Mouse (Mus musculus) limb, embryonic 14.5 days (tissue): Measurements from ENCODE around the gene Sh3gl3. TPM values are rescaled to one million over a fixed set of nuclear protein-coding genes. Genes with fewer than 3 reads are reported as not detected.

Experiments used
- ATAC-seq: fragments of 200-750 bp; cut with Nextera tagmentation; 2 replicates; pipeline ENCODE4 v1.8.0; 2017; ENCODE audit warnings: low read depth, moderate number of reproducible peaks, moderate TSS enrichment; ENCODE audit not compliant: low FRiP score
- DNase-seq: peaks from one replicate; pipeline ENCODE4 v3.0.0-alpha.2; 2015; ENCODE audit warnings: low spot score
- H3K27ac ChIP-seq: fragments of 300-500 bp; sonication (generic); replicated peaks from 2 replicates; pipeline ENCODE4 v1.5.1; 2014; ENCODE audit warnings: low read depth, mild to moderate bottlenecking, low read length, moderate library complexity, mixed read lengths
- H3K27me3 ChIP-seq: fragments of 300-500 bp; sonication (generic); 2 replicates; pipeline ENCODE4 v1.6.1; 2014; ENCODE audit warnings: low read length, mixed read lengths; ENCODE audit not compliant: control insufficient read depth, insufficient read depth
- H3K36me3 ChIP-seq: fragments of 300-500 bp; sonication (generic); 2 replicates; pipeline ENCODE4 v1.6.1; 2014; ENCODE audit warnings: mild to moderate bottlenecking, low read length, moderate library complexity, mixed read lengths; ENCODE audit not compliant: control insufficient read depth, insufficient read depth
- H3K4me1 ChIP-seq: fragments of 300-500 bp; sonication (generic); 2 replicates; pipeline ENCODE4 v1.6.1; 2014; ENCODE audit warnings: antibody characterized with exemption, low read length, mixed read lengths; ENCODE audit not compliant: control insufficient read depth, insufficient read depth
- H3K4me2 ChIP-seq: fragments of 300-500 bp; sonication (generic); replicated peaks from 2 replicates; pipeline ENCODE4 v1.6.1; 2014; ENCODE audit warnings: low read depth, mild to moderate bottlenecking, low read length, moderate library complexity; ENCODE audit not compliant: severe bottlenecking
- H3K4me3 ChIP-seq: fragments of 300-500 bp; sonication (generic); replicated peaks from 2 replicates; pipeline ENCODE4 v1.5.1; 2014; ENCODE audit warnings: low read length
- H3K9ac ChIP-seq: fragments of 300-500 bp; sonication (generic); 2 replicates; pipeline ENCODE4 v1.6.1; 2014; ENCODE audit warnings: mild to moderate bottlenecking, low read depth, low read length, moderate library complexity; ENCODE audit not compliant: severe bottlenecking
- H3K9me3 ChIP-seq: fragments of 300-500 bp; sonication (generic); 2 replicates; pipeline ENCODE4 v1.6.1; 2016; ENCODE audit warnings: low read length; ENCODE audit not compliant: control insufficient read depth
- POLR2A ChIP-seq: fragments of 200-500 bp; IDR thresholded peaks from 2 replicates; pipeline ENCODE4 v1.8.0; 2012; ENCODE audit warnings: inconsistent platforms, mild to moderate bottlenecking, moderate library complexity, borderline replicate concordance; ENCODE audit not compliant: insufficient read depth, insufficient read length; ENCODE audit errors: extremely low read depth
- WGBS: fragments of 180-500 bp; shearing (Covaris S2); extraction: QIAGEN DNeasy Blood & Tissue Kit; methylation state at CpG from one replicate; pipeline ENCODE4 v1.1.7; 2014; 5-methylcytosine and 5-hydroxymethylcytosine counted together
- polyA plus RNA-seq, 2 experiments: library from polyadenylated mRNA; depleted of rRNA in 1 of 2; stranded (reverse) in 1 of 2; unstranded in 1 of 2; fragments of >200 nt; fragmentation: Nextera tagmentation in 1 of 2; extraction: Ambion mirVana in 1 of 2; gene quantifications; 2 replicates each; pipeline versions ENCODE4 v1.2.1 to v1.2.3; 2012 to 2014

Gene Sh3gl3
- polyA plus RNA-seq, 2 experiments, result 10.5 to 15.1 TPM

DNA sequence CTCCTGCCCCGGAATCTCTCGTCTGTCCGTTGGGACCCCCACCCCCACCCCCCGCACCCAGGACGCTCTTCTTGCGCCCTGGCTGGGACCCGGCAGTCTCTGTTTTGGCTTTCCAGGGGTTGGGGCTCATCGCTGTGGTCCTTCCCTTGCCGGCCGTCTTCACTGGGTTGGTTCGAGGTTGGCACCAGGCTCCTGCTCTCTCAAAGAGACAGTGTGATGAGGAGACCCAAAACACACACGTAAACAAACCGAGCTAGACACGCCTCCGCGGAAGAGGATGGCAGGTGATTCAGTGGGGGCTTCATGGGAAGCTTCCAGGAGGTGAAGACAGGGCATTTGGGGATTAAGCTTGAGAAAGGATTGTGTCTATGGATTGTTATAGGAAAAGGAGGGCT, 1.7 kb downstream of the Sh3gl3 start:
- DNase-seq, result no peak
- 1% methylated on average over 15 of the region's 16 CpGs for WGBS
- Histone ChIP-seq H3K4me1 (no peaks in the 10 kb centered on the region; the same call in none of the 2 replicates), H3K27ac (no peak overlapping the region), H3K36me3 (no peaks in the 10 kb centered on the region), H3K4me2 (peak overlapping the region; percentile 90), H3K4me3 (peak overlapping the region; percentile 68), H3K27me3 (no peaks in the 10 kb centered on the region), H3K9me3 (no peaks in the 10 kb centered on the region), H3K9ac (peak overlapping the region; percentile 69)
- no peak for ATAC-seq
- TF ChIP-seq POLR2A, result no peak

DNA sequence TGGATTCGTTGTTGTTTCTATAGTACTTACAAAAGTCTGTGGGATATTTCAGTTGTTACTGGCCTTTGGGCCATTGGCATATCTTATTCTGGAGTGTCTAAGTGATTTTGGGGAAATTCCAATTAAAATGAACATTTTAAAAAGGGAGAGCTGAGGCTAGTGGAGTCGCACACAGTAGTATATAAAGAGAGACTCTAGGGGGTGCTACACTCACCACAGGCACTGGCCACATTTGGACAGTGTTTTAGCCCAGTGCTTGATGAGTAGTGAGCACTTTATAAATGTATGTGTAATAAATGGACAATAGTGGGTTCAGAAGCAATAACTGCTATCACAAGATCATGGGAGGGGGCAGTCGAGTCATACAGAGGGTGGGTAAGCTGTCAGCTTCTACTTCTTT, 2.6 kb downstream of the Sh3gl3 start:
- no peak for TF ChIP-seq POLR2A
- Histone ChIP-seq H3K9me3 (no peaks in the 10 kb centered on the region), H3K4me1 (no peaks in the 10 kb centered on the region; the same call in none of the 2 replicates), H3K4me3 (no peak overlapping the region), H3K27me3 (no peaks in the 10 kb centered on the region), H3K9ac (no peak overlapping the region), H3K4me2 (no peak overlapping the region), H3K27ac (no peak overlapping the region), H3K36me3 (no peaks in the 10 kb centered on the region)
- ATAC-seq (no peak), DNase-seq (no peak)
- WGBS, result 51% methylated on average over 3 of the region's 3 CpGs

DNA sequence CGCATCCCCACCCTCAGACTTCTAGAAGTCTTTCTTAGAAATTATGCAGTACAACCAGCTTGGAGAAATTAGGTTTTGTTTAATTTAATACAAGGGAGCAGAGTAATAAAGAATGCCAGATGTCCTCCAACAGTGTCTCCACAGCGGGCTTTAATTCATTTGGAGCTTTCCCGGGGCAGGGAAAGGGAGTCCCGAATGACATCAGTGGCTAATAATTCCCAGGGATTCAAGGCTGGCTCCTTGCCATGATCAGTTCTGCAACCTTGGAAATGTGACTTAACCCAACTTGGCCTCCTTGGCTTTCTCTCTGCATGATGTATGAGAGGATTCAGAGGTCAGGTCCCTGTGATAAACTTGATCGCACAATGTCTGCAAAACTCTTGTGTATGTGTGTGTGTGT, 3.7 kb downstream of the Sh3gl3 start:
- Histone ChIP-seq H3K9ac (no peak overlapping the region), H3K9me3 (0 out of 2 replicates have a peak, but pooled peaks cover 4% of the 10 kb centered on the region), H3K4me1 (no peaks in the 10 kb centered on the region; the same call in none of the 2 replicates), H3K4me3 (no peak overlapping the region), H3K27me3 (no peaks in the 10 kb centered on the region), H3K4me2 (no peak overlapping the region), H3K27ac (no peak overlapping the region), H3K36me3 (no peaks in the 10 kb centered on the region)
- ATAC-seq (no peak), DNase-seq (peak; percentile 54)
- TF ChIP-seq POLR2A, result no peak
- WGBS, result 34% methylated on average over 5 of the region's 5 CpGs

DNA sequence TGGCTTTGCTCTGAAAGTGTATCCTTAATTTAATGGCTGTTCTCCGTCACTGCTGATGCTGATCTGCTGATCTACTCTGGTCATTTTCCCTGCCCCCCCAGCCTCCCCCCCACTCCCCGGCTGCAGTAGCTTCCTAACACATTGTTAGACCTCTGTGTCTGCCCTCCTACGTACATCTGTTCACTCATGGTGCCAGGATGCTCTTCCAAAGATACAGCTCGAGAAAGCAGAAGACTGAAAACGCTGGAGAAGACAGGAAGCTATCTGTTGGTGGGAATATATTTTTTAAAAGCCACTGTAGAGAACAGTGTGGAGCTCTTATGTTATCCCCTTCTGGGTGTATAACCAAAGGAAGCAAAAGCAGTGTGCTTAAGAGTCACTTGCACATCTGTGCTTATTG, 7.3 kb downstream of the Sh3gl3 start:
- ATAC-seq (no peak), DNase-seq (no peak)
- no peak overlapping the region for H3K27ac ChIP-seq
- H3K36me3 ChIP-seq, result no peaks in the 10 kb centered on the region
- H3K4me1 ChIP-seq, result no peaks in the 10 kb centered on the region; the same call in none of the 2 replicates
- no peaks in the 10 kb centered on the region for H3K27me3 ChIP-seq
- 82% methylated on average over 5 of the region's 5 CpGs for WGBS
- no peak overlapping the region for H3K9ac ChIP-seq
- no peak overlapping the region for H3K4me2 ChIP-seq
- H3K9me3 ChIP-seq, result 0 out of 2 replicates have a peak, but pooled peaks cover 4% of the 10 kb centered on the region
- no peak overlapping the region for H3K4me3 ChIP-seq
- no peak for TF ChIP-seq POLR2A

DNA sequence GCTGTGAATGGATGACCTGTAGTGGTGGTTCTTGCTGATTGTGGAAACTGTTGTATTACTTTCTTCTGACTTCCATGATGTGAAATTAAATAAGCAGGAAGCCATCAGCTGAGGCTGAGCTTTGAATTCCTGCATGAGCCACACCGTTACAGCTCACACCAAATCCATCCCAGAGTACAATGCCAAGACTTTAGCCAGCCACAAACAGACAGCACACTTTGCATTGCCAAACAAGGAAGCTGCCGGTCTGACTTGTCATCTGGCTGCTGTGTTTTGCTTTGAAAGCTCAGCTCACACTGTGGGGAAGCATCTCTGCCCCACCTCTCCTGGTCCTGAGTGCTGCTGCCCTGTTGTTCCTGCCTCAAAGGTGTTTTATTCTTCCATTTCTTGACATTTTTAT, 9.1 kb downstream of the Sh3gl3 start:
- Histone ChIP-seq H3K9ac (no peak overlapping the region), H3K27me3 (no peaks in the 10 kb centered on the region), H3K27ac (no peak overlapping the region), H3K4me1 (no peaks in the 10 kb centered on the region), H3K4me3 (no peak overlapping the region), H3K9me3 (0 out of 2 replicates have a peak, but pooled peaks cover 4% of the 10 kb centered on the region), H3K4me2 (no peak overlapping the region), H3K36me3 (no peaks in the 10 kb centered on the region)
- no peak for DNase-seq
- no peak for TF ChIP-seq POLR2A
- no peak for ATAC-seq
- 39% methylated on average over 2 of the region's 2 CpGs for WGBS

DNA sequence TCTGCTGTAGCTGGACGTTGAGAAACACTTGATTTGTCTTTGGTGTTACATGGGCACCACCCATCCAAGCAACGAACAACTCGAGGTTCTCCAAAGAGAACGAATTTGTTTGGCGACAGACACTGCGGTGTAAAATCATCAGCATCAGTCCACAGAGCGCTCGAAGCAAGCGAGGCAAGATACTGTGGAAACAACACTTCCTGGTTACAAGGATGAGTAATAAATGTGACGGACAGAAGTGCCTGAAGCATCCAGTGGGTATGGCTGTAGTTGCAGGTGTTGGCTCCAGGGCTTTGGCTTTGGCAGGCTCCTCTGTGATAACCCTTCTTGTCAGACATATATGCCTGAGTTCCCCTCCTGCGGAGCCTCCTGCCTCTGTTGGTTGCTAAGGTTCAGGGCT, 18.0 kb downstream of the Sh3gl3 start:
- Histone ChIP-seq H3K27ac (no peak overlapping the region), H3K4me1 (no peaks in the 10 kb centered on the region), H3K27me3 (no peaks in the 10 kb centered on the region), H3K9me3 (no peaks in the 10 kb centered on the region), H3K9ac (no peak overlapping the region), H3K36me3 (no peaks in the 10 kb centered on the region), H3K4me2 (no peak overlapping the region), H3K4me3 (no peak overlapping the region)
- DNase-seq (no peak), ATAC-seq (no peak)
- 85% methylated on average over 11 of the region's 11 CpGs for WGBS
- no peak for TF ChIP-seq POLR2A
